Mouse (Mus musculus) liver, embryonic 12.5 days (tissue): Measurements from ENCODE around the gene Epc2. TPM values are rescaled to one million over a fixed set of nuclear protein-coding genes. Genes with fewer than 3 reads are reported as not detected.
A peak's percentile ranks its signal among the peaks of the same experiment; 100 is the strongest.

Experiments used
- ATAC-seq: fragments of 200-750 bp; cut with Nextera tagmentation; 2 replicates; pipeline ENCODE4 v1.8.0; 2017; ENCODE audit warnings: moderate number of reproducible peaks, mild to moderate bottlenecking, moderate library complexity
- H3K27ac ChIP-seq: fragments of 300-500 bp; sonication (generic); 2 replicates; pipeline ENCODE4 v1.5.1; 2016; ENCODE audit warnings: mild to moderate bottlenecking
- H3K27me3 ChIP-seq: fragments of 300-500 bp; sonication (generic); replicated peaks from 2 replicates; pipeline ENCODE4 v1.6.1; 2016; ENCODE audit warnings: mild to moderate bottlenecking, moderate library complexity
- H3K36me3 ChIP-seq: fragments of 300-500 bp; sonication (generic); 2 replicates; pipeline ENCODE4 v1.6.1; 2016; ENCODE audit warnings: mild to moderate bottlenecking, moderate library complexity
- H3K4me1 ChIP-seq: fragments of 300-500 bp; sonication (generic); 2 replicates; pipeline ENCODE4 v1.6.1; 2016
- H3K4me2 ChIP-seq: fragments of 300-500 bp; sonication (generic); 2 replicates; pipeline ENCODE4 v1.6.1; 2016; ENCODE audit warnings: mild to moderate bottlenecking, moderate library complexity
- H3K4me3 ChIP-seq: fragments of 300-500 bp; sonication (generic); 2 replicates; pipeline ENCODE4 v1.5.1; 2016; ENCODE audit warnings: mild to moderate bottlenecking, moderate library complexity
- H3K9ac ChIP-seq: fragments of 300-500 bp; sonication (generic); 2 replicates; pipeline ENCODE4 v1.6.1; 2016; ENCODE audit warnings: mild to moderate bottlenecking, moderate library complexity
- H3K9me3 ChIP-seq: fragments of 300-500 bp; sonication (generic); replicated peaks from 2 replicates; pipeline ENCODE4 v1.6.1; 2016; ENCODE audit warnings: mild to moderate bottlenecking, moderate library complexity
- WGBS: fragments of 180-500 bp; shearing (Covaris S2); methylation state at CpG from one replicate; pipeline ENCODE4 v1.1.7; 2016; ENCODE audit not compliant: insufficient replicate concordance; 5-methylcytosine and 5-hydroxymethylcytosine counted together
- polyA plus RNA-seq: library from polyadenylated mRNA; unstranded; fragments of >200 nt; fragmentation: Nextera tagmentation; extraction: Ambion mirVana; gene quantifications from 2 replicates; pipeline ENCODE4 v1.2.1, GENCODE M21; 2016

The Epc2 gene
- polyA plus RNA-seq, 1 experiment from 2014 or later: 2.8 TPM

- Histone ChIP-seq H3K36me3 (peaks cover 23% of the 10 kb centered on the region), H3K4me1 (no peaks in the 10 kb centered on the region)
- 77% methylated on average over 2 of the region's 2 CpGs for WGBS
These were observed 88.5 kb downstream of the Epc2 start for GRCm38 (mm10) chr2:49539745-49540144.

GRCm38 (mm10) chr2:49547813-49548212 is 96.5 kb downstream of the Epc2 start:
- no peaks in the 10 kb centered on the region for H3K27me3 ChIP-seq
- no peak overlapping the region for H3K27ac ChIP-seq
- no peak overlapping the region for H3K9ac ChIP-seq
- WGBS: 82% methylated on average over 5 of the region's 5 CpGs
- no peak for ATAC-seq
- peaks cover 2% of the 10 kb centered on the region for H3K4me1 ChIP-seq
- no peak overlapping the region for H3K4me3 ChIP-seq
- peaks cover 48% of the 10 kb centered on the region for H3K36me3 ChIP-seq
- no peaks in the 10 kb centered on the region for H3K9me3 ChIP-seq
- no peak overlapping the region for H3K4me2 ChIP-seq

More at GRCm38 (mm10) chr2:49539745-49540144, 88.5 kb downstream of the Epc2 start:
- H3K27me3 ChIP-seq: no peaks in the 10 kb centered on the region
- no peak overlapping the region for H3K27ac ChIP-seq
- H3K4me3 ChIP-seq: no peak overlapping the region
- H3K4me2 ChIP-seq: no peak overlapping the region
- H3K9me3 ChIP-seq: no peaks in the 10 kb centered on the region
- ATAC-seq: no peak
- no peak overlapping the region for H3K9ac ChIP-seq

- Histone ChIP-seq H3K4me1 (peaks cover 6% of the 10 kb centered on the region), H3K27ac (no peak overlapping the region), H3K4me2 (no peak overlapping the region), H3K4me3 (no peak overlapping the region), H3K36me3 (peaks cover 52% of the 10 kb centered on the region), H3K27me3 (no peaks in the 10 kb centered on the region), H3K9me3 (no peaks in the 10 kb centered on the region), H3K9ac (no peak overlapping the region)
- 84% methylated on average over 5 of the region's 5 CpGs for WGBS
- no peak for ATAC-seq
These were observed 97.2 kb downstream of the Epc2 start for GRCm38 (mm10) chr2:49548492-49548891.

GRCm38 (mm10) chr2:49553096-49553495 is 101.8 kb downstream of the Epc2 start:
- 37% methylated on average over 2 of the region's 2 CpGs for WGBS
- Histone ChIP-seq H3K4me2 (no peak overlapping the region), H3K9me3 (no peaks in the 10 kb centered on the region), H3K36me3 (peaks cover 39% of the 10 kb centered on the region), H3K9ac (no peak overlapping the region), H3K27ac (no peak overlapping the region), H3K4me3 (no peak overlapping the region), H3K4me1 (peaks cover 6% of the 10 kb centered on the region), H3K27me3 (no peaks in the 10 kb centered on the region)
- peak; percentile 57; the same call in 1 of the 2 replicates for ATAC-seq

- Histone ChIP-seq H3K4me1 (peaks cover 6% of the 10 kb centered on the region), H3K27ac (no peak overlapping the region), H3K36me3 (peaks cover 18% of the 10 kb centered on the region), H3K4me3 (no peak overlapping the region), H3K9ac (no peak overlapping the region), H3K4me2 (no peak overlapping the region), H3K27me3 (no peaks in the 10 kb centered on the region), H3K9me3 (no peaks in the 10 kb centered on the region)
- no peak for ATAC-seq
- 78% methylated on average over 4 of the region's 4 CpGs for WGBS
These were observed 106.1 kb downstream of the Epc2 start for GRCm38 (mm10) chr2:49557339-49557738.

- no peak overlapping the region for H3K4me2 ChIP-seq
- no peak overlapping the region for H3K9ac ChIP-seq
- no peak overlapping the region for H3K4me3 ChIP-seq
- H3K36me3 ChIP-seq: peaks cover 12% of the 10 kb centered on the region
- no peaks in the 10 kb centered on the region for H3K4me1 ChIP-seq
- H3K9me3 ChIP-seq: no peaks in the 10 kb centered on the region
- no peak overlapping the region for H3K27ac ChIP-seq
- no peak for ATAC-seq
- 75% methylated on average over 3 of the region's 3 CpGs for WGBS
- H3K27me3 ChIP-seq: no peaks in the 10 kb centered on the region
These were observed 107.1 kb downstream of the Epc2 start for GRCm38 (mm10) chr2:49558361-49558760.

- no peak overlapping the region for H3K4me3 ChIP-seq
- ATAC-seq: no peak
- 70% methylated on average over 10 of the region's 10 CpGs for WGBS
These were observed 111.5 kb downstream of the Epc2 start for GRCm38 (mm10) chr2:49562688-49563350.

GRCm38 (mm10) chr2:49569862-49570777 is 118.8 kb downstream of the Epc2 start:
- H3K4me2 ChIP-seq: no peak overlapping the region

More at GRCm38 (mm10) chr2:49562688-49563350, 111.5 kb downstream of the Epc2 start:
- H3K4me2 ChIP-seq: no peak overlapping the region
- H3K9me3 ChIP-seq: no peaks in the 10 kb centered on the region
- H3K27me3 ChIP-seq: no peaks in the 10 kb centered on the region
- H3K9ac ChIP-seq: no peak overlapping the region
- H3K27ac ChIP-seq: no peak overlapping the region
- no peaks in the 10 kb centered on the region for H3K4me1 ChIP-seq
- H3K36me3 ChIP-seq: no peaks in the 10 kb centered on the region

GRCm38 (mm10) chr2:49570778-49571101 is 119.5 kb downstream of the Epc2 start:
- Histone ChIP-seq H3K4me1 (0 out of 2 replicates have a peak, but pooled peaks cover 4% of the 10 kb centered on the region), H3K4me3 (no peak overlapping the region), H3K9me3 (no peaks in the 10 kb centered on the region), H3K36me3 (no peaks in the 10 kb centered on the region), H3K27ac (no peak overlapping the region), H3K27me3 (no peaks in the 10 kb centered on the region), H3K4me2 (no peak overlapping the region), H3K9ac (no peak overlapping the region)
- ATAC-seq: no peak
- WGBS: 36% methylated on average over 6 of the region's 6 CpGs

More at GRCm38 (mm10) chr2:49569862-49570777, 118.8 kb downstream of the Epc2 start:
- 56% methylated on average over 16 of the region's 16 CpGs for WGBS
- peak; percentile 32; the same call in 1 of the 2 replicates for ATAC-seq
- Histone ChIP-seq H3K4me3 (no peak overlapping the region), H3K36me3 (no peaks in the 10 kb centered on the region), H3K9ac (no peak overlapping the region), H3K27ac (no peak overlapping the region), H3K4me1 (0 out of 2 replicates have a peak, but pooled peaks cover 4% of the 10 kb centered on the region), H3K27me3 (no peaks in the 10 kb centered on the region), H3K9me3 (no peaks in the 10 kb centered on the region)

GRCm38 (mm10) chr2:49571159-49571920 is 120.1 kb downstream of the Epc2 start:
- Histone ChIP-seq H3K4me3 (no peak overlapping the region), H3K9ac (no peak overlapping the region), H3K27ac (no peak overlapping the region), H3K9me3 (no peaks in the 10 kb centered on the region), H3K27me3 (no peaks in the 10 kb centered on the region), H3K4me2 (no peak overlapping the region), H3K4me1 (0 out of 2 replicates have a peak, but pooled peaks cover 4% of the 10 kb centered on the region), H3K36me3 (no peaks in the 10 kb centered on the region)
- 61% methylated on average over 11 of the region's 11 CpGs for WGBS
- ATAC-seq: no peak

GRCm38 (mm10) chr2:49572111-49572642 is 120.9 kb downstream of the Epc2 start:
- WGBS: 67% methylated on average over 12 of the region's 12 CpGs
- H3K27me3 ChIP-seq: no peaks in the 10 kb centered on the region
- no peak for ATAC-seq

More at GRCm38 (mm10) chr2:49572111-49572642, 120.9 kb downstream of the Epc2 start:
- no peak overlapping the region for H3K27ac ChIP-seq
- H3K4me2 ChIP-seq: no peak overlapping the region
- no peak overlapping the region for H3K4me3 ChIP-seq
- H3K36me3 ChIP-seq: no peaks in the 10 kb centered on the region
- 0 out of 2 replicates have a peak, but pooled peaks cover 4% of the 10 kb centered on the region for H3K4me1 ChIP-seq
- no peaks in the 10 kb centered on the region for H3K9me3 ChIP-seq
- H3K9ac ChIP-seq: no peak overlapping the region
